Mouse (Mus musculus): ENCODE measurements at regions not wholly inside any gene's neighbourhood (a gene's known extent, or its start where the extent isn't known, plus 50 kb on each side); places are given as distances from the start of the nearest gene placed in this dataset.

DNA sequence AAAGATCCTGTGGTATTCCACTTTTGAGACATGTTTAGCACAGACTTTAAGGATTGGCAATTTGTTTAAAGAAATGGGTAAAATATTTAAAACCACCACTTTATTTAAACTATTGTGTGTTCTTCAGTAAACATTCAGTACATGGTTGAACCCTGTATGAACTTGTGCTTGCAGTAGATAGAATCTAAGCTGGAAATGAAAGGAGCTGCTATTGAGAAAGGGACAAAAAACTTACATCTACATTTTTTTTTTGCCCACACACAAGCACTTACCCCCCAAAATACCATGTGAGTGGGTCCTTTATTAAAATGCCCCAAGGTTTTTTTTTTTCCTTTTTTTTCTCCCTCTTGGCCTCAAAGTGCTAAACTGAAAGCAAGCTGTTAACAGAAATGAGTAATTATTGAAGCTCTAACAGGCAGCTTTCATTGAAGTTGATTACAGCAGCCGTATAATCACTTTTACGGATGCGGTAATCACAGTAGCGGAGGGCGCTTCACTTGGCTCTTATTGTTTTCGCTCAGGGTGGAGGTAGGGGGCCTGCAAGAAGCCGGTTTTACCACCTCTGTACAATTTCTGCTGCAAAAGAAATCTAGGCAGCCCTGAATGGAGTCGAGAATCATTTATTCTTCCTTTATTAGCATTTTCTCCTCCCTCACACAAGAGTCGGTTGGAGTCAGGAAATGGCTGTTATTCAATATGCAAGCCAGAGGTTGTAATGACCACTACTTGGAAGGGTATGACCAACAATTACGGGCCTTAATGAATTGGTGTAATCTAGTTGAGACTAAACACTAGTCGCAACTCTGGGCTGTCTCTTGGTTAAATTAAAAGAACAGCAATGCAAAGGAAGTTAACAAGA, 257.7 kb downstream of the Lmo4 start:
- no peak for DNase-seq (ENCODE audit: low read depth, low spot score)

DNA sequence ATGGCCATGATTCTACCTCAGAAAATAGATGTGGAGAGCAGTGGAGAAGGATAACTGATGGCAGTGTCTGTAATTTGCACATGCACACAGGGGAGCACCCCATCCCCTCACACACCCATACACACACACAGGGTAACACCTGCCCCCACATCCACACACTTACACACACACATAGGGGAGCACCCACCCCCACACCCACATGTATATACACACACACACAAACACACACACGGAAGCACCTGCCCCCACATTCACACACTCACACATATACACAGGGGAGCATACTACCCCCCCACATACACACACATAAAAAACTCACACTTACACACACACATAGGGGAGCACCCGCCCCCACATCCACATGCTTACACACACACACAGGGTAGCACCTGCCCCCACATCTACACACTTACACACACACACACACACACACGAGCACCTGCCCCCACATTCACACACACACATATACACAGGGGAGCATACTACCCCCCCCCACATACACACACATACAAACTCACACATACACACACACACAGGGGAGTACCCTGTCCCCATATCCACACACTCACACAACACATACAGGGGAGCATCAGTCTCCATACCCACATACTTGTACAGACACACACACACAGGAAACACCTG, 265.8 kb downstream of the Lmo4 start:
- DNase-seq (ENCODE audit: low read depth, low spot score): no peak

DNA sequence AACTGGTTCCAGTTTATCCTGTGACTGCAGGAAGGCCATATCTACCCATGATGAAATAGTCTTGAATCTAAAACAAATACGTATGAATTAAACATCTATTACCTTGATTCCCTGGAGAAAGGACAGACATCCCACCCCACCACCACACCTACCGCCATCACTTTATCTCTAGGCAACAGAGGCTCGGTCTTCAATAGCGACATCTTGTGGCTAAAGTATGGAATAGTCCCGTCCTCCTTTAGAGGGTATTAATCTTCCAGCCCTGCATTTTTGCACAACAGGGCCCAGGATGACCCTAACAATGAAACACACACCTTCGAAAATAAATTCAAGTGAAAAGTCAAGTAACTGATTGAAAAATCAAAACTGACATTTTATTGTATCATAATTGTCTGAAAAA, 279.7 kb downstream of the Lmo4 start:
- no peak for DNase-seq (ENCODE audit: low read depth, low spot score)

DNA sequence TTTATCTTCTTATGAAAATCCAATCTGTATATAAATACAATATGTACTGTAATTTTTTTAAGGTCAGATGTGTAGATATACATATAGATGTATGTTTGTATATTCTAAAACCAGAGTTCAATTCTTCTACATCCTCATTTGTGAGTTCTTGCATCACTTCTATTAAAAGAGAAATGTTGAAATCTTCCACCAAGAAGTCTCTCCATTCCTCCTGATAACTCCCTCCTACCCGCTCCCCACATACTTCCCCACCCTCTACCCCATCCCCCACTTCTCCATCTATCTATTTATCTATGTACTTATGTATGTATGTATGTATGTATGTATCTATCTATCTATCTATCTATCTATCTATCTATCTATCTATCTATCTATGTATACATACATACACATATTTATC, 285.3 kb downstream of the Lmo4 start:
- no peak for DNase-seq (ENCODE audit: low read depth, low spot score)

DNA sequence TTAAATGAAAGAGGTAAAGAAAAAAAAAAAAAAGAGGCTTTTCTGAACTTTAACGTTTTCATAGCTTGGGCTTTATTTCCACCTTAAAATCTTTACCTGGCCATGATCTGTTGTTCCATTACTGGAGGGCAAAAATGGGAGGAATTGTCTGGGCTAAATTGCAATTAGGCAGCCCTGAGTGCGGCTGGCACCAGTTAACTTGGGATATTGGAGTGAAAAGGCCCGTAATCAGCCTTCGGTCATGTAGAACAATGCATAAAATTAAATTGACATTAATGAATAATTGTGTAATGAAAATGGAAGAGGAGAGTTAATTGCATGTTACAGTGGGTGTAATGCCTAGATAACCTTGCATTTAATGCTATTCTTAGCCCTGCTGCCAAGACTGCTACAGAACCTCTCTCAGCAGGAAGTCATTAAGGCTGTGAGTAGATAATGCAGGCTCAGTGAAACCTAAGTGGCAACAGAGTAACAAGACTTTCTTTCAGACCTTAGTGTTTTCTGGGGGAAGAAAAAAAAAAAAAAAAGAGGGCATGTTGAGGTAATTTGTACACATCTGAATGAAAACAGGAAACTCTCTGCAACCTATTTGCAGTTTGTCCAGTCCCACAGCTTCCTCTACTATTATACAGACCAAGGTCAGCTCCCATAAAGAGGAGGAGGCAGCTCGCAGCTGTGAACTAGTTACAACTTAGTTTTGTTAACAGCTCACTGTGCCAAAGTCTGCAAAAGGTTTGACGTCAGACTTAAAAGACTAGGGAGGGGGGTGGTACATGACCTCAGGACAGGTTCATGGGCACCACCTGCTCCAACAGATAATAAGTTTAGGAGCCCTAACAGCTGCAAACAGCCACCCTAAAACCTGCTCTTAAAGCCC, 290.4 kb downstream of the Lmo4 start:
- DNase-seq (ENCODE audit: low read depth, low spot score): peak; percentile 32

DNA sequence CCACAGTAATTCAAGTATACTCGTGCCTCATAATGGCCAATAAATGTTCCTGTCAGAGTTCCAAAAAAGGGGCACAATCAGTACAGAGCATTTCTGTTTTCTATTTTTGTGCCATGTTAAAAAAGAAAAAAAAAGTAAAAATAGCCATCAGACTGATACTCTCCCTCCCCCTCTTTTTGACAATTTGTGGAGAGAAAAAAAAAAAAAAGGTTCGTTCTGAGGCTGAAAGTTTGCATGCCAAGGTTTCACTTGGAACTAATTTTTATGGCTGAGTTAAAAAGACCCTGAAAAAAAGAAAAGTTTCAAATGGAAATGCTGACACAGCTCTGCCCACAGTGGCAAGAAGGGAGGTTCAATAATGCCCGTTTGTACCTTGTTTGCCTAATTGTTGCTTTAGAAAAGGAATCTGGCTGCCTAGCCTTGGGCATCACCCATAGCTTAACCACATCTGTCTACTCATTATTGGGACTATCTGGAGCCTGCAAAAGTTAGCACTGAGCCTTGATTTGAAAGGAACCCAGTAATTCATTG, 291.9 kb downstream of the Lmo4 start:
- no peak for DNase-seq (ENCODE audit: low read depth, low spot score)

DNA sequence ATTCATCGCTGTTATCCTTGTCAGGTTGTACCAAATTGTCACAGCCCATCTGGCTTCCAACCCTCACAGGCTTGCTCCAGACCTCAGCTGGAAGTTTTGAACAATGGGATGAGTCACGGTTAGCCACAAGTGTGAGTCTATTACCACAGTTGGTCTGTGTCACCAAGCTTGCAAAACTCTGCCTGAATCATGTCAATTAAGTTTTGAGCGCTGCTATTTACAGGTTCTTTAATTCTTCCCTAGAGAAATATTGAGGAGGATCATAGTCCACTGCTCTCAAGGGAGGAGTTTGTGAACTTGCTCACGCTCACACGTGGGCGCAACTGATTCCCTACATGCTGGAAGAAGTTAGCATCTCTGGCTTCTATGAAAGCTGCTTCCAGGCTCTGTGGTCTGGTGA, 292.6 kb downstream of the Lmo4 start:
- no peak for DNase-seq (ENCODE audit: low read depth, low spot score)

DNA sequence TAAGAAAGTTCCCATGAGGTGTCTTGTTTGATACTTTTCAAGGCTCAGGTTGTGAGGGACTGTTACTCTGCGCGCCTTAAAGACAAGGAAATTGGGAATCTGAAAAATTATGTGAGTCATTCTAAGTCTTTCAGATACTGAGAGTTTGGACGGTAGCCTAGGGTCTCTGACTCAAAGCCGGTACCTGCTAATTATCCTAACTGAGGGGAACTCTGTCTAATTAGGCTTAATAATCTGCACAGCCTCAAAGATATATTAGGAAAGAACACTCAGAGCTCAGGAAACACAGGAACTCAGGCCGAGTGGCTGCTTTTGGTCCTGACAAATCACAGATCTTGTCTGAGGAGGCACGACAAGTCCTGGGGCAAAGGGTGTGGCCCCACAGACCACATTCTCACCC, 295.7 kb downstream of the Lmo4 start:
- no peak for DNase-seq (ENCODE audit: low read depth, low spot score)

DNA sequence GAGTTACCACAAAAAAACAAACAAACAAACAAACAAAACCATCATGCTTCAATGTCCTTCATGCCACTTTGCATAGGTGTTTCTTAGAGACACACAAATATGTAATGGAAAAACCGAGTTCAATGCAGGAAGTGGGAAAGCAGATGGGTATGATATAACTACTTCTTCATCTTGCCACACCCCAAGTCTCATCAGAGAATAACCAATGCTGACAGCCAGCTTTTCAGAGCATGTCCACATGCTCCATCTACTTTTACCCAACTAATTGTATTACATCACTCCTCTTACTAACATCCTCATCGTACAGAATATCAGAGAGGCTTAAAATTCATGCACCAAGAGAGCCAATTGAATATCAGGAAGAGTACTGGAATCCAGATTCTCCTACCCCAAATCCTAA, 301.6 kb downstream of the Lmo4 start:
- DNase-seq (ENCODE audit: low read depth, low spot score): no peak

DNA sequence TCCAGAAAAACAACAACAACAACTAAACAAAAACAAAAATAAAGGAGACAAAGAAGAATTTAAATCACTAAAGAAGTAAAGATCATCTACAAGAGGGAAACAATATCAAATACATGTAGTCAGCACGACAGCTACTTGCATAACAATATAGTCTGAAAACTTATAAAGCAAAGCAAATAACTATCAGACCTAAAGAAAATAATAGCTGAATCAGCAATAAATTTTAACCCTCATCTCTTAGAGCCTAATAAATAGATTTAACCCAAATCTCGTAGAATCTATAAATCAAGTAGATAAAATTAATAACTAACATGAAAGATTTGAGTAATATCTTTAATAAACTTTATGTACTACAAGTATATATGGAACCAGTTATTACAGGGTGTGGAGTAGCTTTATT, 324.2 kb downstream of the Lmo4 start:
- no peak for DNase-seq (ENCODE audit: low read depth, low spot score)

DNA sequence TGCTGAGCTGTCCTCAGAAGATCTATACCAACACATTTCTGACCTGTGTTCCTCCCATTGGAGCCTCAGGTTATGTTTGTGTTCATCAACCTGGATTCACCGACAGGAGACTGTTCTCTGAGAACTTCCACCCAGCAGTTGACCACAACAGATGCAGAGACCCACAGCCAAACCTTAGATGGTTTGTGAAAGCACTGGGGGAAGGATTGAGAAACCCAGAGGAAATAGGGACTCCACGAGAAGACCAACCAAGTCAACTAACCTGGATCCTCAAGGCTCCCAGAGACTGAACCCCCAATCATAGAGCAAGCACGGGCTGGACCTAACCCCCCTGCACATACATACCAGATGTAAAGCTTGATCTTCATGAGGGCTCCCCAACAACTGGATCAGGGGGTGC, 331.1 kb downstream of the Lmo4 start:
- DNase-seq (ENCODE audit: low read depth, low spot score): no peak

DNA sequence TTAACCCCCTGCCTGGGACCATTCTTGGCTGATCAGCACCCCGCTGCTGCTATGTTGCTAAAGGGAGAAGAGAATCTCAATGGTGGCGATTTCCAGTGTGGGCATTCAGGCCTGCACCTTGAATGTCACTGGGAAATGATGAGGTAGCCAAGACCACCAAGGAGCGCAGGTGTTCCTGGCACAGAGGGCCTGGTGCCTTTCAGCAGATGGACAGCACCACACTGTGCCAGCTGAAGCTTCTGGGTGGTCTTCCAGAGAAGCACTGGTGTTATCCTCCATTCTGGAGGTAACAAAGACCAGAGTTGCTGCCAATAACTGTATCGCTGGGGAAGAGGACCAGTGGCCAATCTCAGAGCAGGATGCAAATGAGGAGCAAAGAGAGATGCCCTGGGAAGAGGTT, 338.5 kb downstream of the Lmo4 start:
- DNase-seq (ENCODE audit: low read depth, low spot score): no peak

DNA sequence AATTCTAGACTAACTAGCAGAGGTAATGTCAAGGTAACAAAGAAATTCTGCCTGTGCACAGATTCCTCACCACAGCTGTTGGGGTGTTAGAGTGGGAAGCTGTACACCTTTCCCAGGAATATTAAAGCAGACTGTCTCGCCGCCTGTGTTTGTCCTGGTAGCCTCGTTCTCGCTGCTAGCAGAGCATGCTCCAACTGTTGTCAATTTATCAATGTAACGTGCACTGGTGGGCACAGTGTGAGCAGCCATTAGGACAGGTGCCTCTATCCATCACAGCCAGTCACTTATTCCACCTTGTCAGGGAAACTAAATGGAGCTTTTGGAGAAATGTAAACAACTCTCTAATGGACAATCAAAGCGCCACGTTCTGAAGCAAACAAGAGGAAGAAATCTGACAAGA, 339.4 kb downstream of the Lmo4 start:
- DNase-seq (ENCODE audit: low read depth, low spot score): no peak

DNA sequence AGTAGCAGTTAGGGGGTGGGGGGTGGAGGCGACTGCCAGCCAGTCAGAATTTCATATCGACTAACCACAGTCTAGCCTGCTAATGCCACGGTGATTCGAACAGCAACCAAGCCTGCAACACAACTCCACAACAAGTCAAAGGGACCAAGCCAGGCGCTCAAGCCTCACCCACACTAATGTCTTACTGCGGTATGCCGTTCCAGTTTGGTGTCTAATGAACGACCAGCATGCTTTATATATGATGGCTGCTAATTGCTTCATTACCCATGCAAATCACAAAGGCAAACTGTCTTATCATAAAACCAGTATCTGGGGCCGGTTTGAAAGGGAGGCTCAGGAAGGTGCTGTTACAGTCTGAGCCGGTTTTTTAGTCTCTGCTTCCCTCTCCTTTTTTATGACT, 340.5 kb downstream of the Lmo4 start:
- no peak for DNase-seq (ENCODE audit: low read depth, low spot score)

DNA sequence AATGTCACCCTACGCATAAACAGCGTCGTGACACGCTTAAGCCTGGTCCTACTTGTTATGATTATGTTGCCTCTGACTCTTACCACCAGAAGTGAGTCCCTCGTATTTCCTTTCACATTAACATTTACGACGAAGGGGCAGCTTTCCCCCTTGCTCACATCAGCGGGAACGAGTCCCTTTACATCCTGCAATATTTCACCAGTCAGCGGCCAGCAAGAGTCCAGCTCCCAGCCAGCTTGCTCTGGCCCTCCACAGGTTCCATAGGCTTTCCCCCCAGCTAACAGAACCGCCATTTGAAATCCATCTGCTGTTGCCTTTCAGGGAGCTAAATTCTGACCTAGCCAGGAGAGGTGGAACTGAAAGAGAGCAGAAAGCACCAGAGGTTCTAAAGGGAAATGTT, 342.5 kb downstream of the Lmo4 start:
- no peak for DNase-seq (ENCODE audit: low read depth, low spot score)

DNA sequence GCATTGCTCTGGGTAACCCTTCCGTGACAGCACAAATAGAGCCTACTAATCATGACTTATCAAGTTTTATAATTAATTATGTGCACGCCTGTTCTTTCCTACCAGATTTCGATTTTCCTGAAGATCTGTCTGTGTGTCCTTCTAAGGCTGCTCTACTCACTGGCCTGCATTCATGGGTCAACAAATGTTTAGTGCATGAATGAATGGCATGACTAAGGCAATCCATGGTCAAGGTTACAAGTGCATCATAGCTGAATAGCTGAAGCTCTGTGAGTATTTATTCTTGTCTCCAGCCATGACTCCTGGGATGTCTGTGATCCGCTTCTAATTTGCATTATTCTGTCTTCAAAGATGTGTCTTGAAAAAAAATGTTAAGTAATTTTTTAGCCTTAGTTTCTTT, 343.2 kb downstream of the Lmo4 start:
- no peak for DNase-seq (ENCODE audit: low read depth, low spot score)

DNA sequence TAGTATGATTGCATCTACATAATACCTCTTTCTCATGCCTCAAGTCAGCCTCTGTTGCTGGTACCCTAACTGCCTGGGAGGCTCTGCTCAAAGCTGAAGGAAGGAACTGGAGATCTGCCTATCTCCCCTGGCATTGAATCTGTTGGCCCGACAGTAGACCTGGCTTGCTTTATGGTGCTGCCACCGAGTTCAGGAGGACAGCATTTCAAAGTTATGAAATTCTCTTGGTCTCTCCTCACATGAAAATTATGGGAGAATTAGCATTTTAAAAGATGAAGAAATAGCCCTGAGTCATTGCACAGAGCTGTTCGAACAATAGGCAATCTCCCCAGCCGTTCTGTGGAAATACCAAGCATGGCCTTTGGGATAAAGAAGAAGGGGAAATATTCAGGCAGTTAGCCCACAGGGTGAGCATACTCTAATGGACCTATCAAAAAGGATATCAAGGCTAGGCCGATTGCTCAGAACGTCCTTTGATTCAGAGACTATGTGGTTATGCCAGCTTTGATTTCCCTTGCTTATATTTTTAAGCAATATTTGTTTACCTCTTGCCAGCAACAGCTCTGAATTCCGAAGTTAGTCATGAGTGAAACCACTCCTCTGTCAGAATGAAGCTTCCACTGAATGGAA, 369.3 kb downstream of the Lmo4 start:
- DNase-seq (ENCODE audit: low read depth, low spot score): no peak

DNA sequence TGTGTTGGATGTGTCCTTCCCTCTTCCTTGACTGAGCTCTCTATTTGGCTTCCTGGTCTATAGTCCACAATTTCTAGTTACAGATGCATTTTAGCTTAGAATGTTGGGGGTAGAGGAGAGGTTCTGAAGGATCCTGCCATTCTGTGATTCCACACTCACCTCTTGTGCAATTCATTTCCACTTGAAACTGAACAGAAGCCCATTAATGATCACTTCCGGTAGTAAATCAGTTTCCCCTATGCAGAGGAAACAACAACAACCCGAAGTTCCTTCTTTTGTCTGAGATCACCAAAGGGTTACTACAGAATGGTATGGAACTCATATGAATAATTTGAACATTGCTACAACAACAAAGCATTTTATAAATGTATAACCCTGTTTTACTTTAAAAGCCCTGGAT, 370.3 kb downstream of the Lmo4 start:
- DNase-seq (ENCODE audit: low read depth, low spot score): no peak

DNA sequence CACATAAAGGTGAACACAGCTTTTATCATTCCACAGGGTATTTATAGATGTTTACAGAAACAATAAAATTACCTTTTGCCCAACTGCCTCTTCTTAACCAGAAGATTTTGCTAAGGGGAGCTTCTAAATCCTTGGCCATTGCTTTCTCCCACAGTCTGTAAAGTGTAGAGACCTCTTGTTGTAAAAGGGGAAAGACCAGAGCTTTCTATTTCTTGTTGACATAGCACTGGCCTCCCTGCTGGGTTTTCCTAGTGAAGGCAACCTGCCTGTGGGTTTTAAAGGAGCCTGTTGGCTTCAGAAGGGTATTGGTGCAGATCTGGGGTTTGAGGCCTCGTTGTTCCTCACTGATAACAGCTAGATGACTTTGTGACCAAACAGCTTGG, 381.6 kb downstream of the Lmo4 start:
- no peak for DNase-seq (ENCODE audit: low read depth, low spot score)

DNA sequence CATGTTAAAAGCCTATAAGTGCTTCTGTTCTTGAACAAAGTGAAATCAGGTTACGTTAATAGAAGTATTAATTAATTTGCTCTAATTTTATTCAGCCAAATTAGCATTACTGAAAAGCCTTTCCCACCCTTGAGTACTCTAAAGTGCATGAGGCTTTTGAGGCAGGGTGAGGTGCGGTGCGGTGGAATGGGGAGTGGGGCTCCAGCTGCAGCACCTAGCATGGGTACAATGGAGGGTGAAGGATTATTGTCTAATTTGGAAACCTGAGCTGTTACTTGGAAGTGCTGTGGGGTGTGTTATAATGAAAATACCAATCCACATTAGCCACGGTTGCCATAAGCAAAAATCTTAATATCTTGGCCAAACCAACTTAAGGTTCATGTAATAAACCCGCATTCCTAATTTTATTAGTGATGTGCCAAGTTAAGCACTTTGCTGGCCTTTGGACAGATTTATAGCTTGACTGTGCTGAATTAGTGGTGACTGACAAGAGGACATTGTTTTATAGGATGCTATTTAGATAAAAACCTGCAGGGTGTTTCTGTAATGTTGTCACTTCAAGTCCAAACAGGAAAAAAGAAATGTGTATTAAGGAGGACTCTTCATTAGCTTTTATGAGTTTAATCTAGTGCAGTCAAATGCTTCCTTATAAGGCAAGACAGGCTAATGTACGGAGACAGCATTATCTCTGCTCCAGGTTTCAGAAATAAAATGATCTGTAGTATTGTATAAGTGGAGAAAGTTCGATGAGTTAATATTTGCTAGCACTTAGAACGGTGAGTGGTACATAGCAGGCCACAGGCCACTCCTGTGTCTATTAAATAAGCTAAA, 382.2 kb downstream of the Lmo4 start:
- peak; percentile 16 for DNase-seq (ENCODE audit: low read depth, low spot score)

DNA sequence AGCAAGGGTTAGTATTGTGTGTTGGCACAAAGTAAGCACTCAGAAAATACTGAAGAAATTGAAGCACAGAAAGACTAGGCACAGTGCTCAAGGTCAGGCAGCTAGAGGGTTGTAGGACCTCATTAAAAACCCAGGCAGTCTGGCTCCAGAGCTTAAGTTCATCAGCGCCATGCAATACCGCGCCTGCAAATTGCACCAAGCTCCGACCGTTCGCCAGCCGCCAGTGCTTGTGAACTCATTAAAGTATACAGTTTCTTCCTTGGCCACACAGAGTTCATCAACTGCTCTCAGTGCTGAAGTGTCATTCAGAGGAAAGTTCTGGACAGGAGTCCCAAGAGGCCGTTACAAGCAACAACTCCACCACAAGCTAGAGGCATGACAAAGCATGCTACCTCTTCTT, 397.5 kb downstream of the Lmo4 start:
- no peak for DNase-seq (ENCODE audit: low read depth, low spot score)

Measured in brain, embryonic 18.5 days (tissue).